Mouse (Mus musculus) brain, embryonic 14.5 days (tissue): ENCODE measurements around the gene Pnpla8.

ENCODE experiments used
- CTCF ChIP-seq: fragments of 200-500 bp; IDR thresholded peaks from 2 replicates; pipeline ENCODE4 v1.5.1; 2012; ENCODE audit warnings: inconsistent platforms, mild to moderate bottlenecking, moderate library complexity, borderline replicate concordance; ENCODE audit not compliant: insufficient read depth, insufficient read length; ENCODE audit errors: extremely low read depth
- POLR2A ChIP-seq: fragments of 200-500 bp; IDR thresholded peaks from 2 replicates; pipeline ENCODE4 v1.6.1; 2012; ENCODE audit warnings: mild to moderate bottlenecking, inconsistent platforms, borderline replicate concordance; ENCODE audit not compliant: poor library complexity, insufficient read depth, insufficient read length, severe bottlenecking; ENCODE audit errors: extremely low read depth

DNA sequence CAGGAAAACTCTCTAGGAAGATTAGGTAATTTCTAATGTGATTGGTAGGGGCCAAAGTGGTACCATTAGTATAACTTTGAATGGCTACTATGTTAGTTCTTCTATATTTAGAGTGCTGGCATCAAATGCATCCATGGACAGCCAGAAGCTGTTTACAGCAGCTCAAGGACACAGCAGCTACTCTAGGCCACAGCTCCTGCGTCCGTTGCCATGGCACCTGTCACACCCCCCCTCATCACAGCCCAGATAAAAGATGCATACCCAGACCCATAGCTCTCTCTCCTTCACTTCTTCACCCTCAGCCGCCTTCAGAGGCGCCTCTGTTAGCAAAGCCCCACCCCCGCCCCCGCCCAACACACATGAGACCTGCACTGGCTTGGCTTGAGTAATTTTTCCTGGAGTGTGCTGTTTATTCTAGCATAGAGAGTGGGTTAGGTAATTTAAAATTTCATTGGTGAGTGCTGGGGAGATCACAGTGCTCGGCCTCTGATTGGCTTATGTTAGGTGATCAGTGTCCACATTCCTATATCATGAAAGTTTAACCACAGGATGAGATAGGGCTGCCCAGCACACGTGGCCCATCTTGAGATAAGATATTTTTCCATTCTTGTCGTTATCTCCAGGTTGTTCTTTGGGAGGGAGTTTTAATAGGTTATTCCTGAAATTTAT lies 27.3 kb downstream of the Pnpla8 start:
- TF ChIP-seq POLR2A = no peak
- TF ChIP-seq CTCF = no peak
